Mouse (Mus musculus) gastrocnemius, postnatal 10 days (tissue): ENCODE data around the gene Sox30. TPM values are rescaled to one million over a fixed set of nuclear protein-coding genes. Genes with fewer than 3 reads are reported as not detected.
"Not testable (repeated sequence)": the region's sequence is repeated elsewhere in the genome, so short reads cannot be mapped to it uniquely, and the experiment has no call there.

ENCODE experiments used
- DNase-seq: peaks from one replicate; pipeline ENCODE4 v3.0.0; 2021; ENCODE audit warnings: mixed read lengths
- total RNA-seq, 2 experiments: library from RNA; stranded (reverse); gene quantifications; 2 replicates each; pipeline ENCODE4 v1.2.3; 2021

Sox30 gene
- total RNA-seq, 2 experiments from 2014 or later: 0.07 TPM; not detected in 1

- DNase-seq: no peak
Measured at GRCm38 (mm10) chr11:46020246-46020645, 40.1 kb downstream of the Sox30 start.

- no peak for DNase-seq
Measured at GRCm38 (mm10) chr11:46021850-46022249, 41.7 kb downstream of the Sox30 start.

GRCm38 (mm10) chr11:46022983-46023382, 42.9 kb downstream of the Sox30 start:
- no peak for DNase-seq

GRCm38 (mm10) chr11:46025962-46026392, 45.9 kb downstream of the Sox30 start:
- peak; percentile 63 for DNase-seq

- no peak for DNase-seq
Measured at GRCm38 (mm10) chr11:46027952-46028814, 48.1 kb downstream of the Sox30 start.

- DNase-seq: no peak
Measured at GRCm38 (mm10) chr11:46029485-46029884, 49.4 kb downstream of the Sox30 start.

- no peak for DNase-seq
Measured at GRCm38 (mm10) chr11:46030026-46030425, 49.9 kb downstream of the Sox30 start.

- DNase-seq: no peak
Measured at GRCm38 (mm10) chr11:46031470-46031869, 51.4 kb downstream of the Sox30 start.

- DNase-seq: no peak
Measured at GRCm38 (mm10) chr11:46032956-46033355, 52.8 kb downstream of the Sox30 start.

GRCm38 (mm10) chr11:46036374-46036773, 56.3 kb downstream of the Sox30 start:
- DNase-seq: no peak

GRCm38 (mm10) chr11:46038901-46039300, 58.8 kb downstream of the Sox30 start:
- no peak for DNase-seq

- peak; percentile 51 for DNase-seq
Measured at GRCm38 (mm10) chr11:46039335-46039734, 59.2 kb downstream of the Sox30 start.

GRCm38 (mm10) chr11:46040841-46041556, 60.9 kb downstream of the Sox30 start:
- no peak for DNase-seq

- DNase-seq: no peak
Measured at GRCm38 (mm10) chr11:46041607-46042267, 61.6 kb downstream of the Sox30 start.

GRCm38 (mm10) chr11:46044781-46045180, 64.7 kb downstream of the Sox30 start:
- no peak for DNase-seq

- no peak for DNase-seq
Measured at GRCm38 (mm10) chr11:46047264-46047663, 67.2 kb downstream of the Sox30 start.

GRCm38 (mm10) chr11:46052105-46052659, 72.1 kb downstream of the Sox30 start, which contains the start of gene Gm12166:
Gm12166 (minus strand) TSS chr11:46052321.
- DNase-seq: peak; percentile 70

- not testable (repeated sequence) for DNase-seq
Measured at GRCm38 (mm10) chr11:46053457-46053856, 73.3 kb downstream of the Sox30 start.

- no peak for DNase-seq
Measured at GRCm38 (mm10) chr11:46054311-46054710, 74.2 kb downstream of the Sox30 start.

- no peak for DNase-seq
Measured at GRCm38 (mm10) chr11:46054911-46055895, 75.1 kb downstream of the Sox30 start.
